Mouse (Mus musculus): ENCODE measurements around the gene Ptprj.
"Not testable (repeated sequence)": the region's sequence is repeated elsewhere in the genome, so short reads cannot be mapped to it uniquely, and the experiment has no call there.

GRCm38 (mm10) chr2:90440169-90440568, 140.3 kb downstream of the Ptprj start:
- not testable (repeated sequence) for TF ChIP-seq POLR2A (IDR thresholded peaks at IDR 0.05; ENCODE audit: borderline replicate concordance, control insufficient read depth, low read depth, low read length); CTCF (IDR thresholded peaks at IDR 0.05; ENCODE audit: control insufficient read depth, insufficient read depth, low read length)

Measured in bone marrow, adult 2 months (tissue).